Mouse (Mus musculus) granulocyte monocyte progenitor cell, adult 5-6 weeks (primary cell): ENCODE results near the gene Mdga1. TPM values are rescaled to one million over a fixed set of nuclear protein-coding genes. Genes with fewer than 3 reads are reported as not detected.

Source experiments
- ATAC-seq: replicated peaks from 2 replicates; pipeline ENCODE4 v1.8.0; 2016; ENCODE audit warnings: mild to moderate bottlenecking, moderate TSS enrichment, inconsistent platforms; ENCODE audit not compliant: poor library complexity, severe bottlenecking
- total RNA-seq, 2 experiments: library from RNA; stranded (forward) in 1 of 2; stranded (reverse) in 1 of 2; fragments of 200-712, 200-1000 nt in 1 of 2; fragments of >200 nt in 1 of 2; fragmentation: Nextera tagmentation in 1 of 2; gene quantifications; 2 replicates each; pipeline ENCODE4 v1.2.3; 2014 to 2017

The Mdga1 gene
- total RNA-seq, 2 experiments from 2014 or later: 7.8 to 14.8 TPM

GRCm38 (mm10) chr17:29984931-29985330 is 15.0 kb upstream of the Mdga1 start:
- no peak for ATAC-seq

DNA sequence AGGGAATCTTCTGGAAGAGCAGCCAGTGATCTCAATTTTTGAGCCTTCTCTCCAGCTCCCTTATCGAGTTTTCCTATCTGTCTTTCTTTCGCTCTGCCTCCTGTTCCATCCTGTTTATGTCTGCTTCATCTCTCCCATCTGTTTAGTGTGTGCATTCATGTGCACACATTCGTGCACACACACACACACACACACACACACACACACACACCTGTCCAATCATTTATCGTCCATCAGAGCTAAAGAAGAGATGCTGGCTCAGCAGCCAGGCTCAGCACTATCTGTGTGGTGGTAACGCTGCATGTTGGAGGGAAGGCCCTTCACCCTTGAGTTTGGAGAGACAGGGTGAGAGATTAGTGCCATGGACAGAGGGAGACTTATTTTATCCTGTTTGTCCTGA is 13.3 kb upstream of the Mdga1 start:
- no peak for ATAC-seq

- no peak for ATAC-seq
Measured at GRCm38 (mm10) chr17:29981568-29981967, 11.7 kb upstream of the Mdga1 start.

DNA sequence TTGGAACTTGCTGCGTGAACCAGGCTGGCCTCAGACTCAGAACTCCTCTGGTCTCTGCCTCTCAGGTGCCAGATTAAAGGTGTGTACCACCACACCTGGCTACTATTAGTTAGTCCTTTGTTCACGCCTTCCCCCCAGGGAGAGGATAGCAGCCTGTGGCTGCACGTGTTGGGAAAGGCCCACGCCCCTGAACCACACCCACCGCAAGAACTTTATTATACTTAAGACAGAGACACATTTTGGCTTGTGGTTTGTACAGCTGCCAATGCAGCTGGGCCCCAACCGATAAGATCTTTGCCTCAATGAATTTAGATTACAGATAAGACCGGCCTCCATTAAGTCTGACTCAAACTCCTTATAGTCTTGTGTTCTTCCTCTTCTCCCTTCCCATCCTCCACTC is 10.0 kb upstream of the Mdga1 start:
- ATAC-seq: peak; percentile 48

DNA sequence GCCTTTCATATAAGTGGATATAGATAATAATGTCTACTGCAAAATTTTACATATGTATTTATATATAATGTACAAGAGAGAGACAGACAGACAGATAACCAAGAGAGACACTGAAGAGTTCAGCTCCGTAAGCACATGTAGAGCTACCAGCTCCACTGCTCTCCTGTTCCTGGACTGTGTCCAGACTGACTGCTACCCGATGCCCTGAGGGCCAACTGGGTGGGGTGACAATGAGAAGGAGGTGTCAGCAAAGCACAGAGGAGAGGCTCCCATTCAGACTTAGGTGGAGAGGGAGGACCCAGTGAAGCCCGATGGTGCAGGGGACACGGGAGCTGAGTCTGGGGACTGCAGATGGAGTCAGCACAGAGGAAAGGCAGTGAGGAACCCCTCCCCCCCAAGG is 9.1 kb upstream of the Mdga1 start:
- no peak for ATAC-seq

DNA sequence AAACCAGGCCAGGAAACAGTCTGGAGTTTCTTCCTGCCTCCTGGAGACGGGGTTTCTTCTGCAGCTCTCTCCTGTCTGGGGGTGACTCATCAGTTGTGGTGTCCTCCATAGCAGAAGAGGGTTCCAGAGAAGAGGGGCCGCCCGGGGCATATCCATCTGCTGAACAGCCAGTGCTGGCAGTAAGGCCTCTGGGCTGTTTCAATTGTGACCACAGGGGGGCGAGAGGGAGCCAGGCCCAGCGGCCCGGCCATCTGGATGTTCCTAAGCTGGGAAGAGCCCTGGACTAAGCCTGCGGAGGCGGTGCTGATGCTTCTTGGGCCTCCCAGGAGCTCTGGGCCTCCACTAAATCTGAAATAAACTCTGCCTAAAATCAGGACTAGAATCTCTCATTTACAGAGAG is 5.8 kb upstream of the Mdga1 start:
- ATAC-seq: peak; percentile 82

GRCm38 (mm10) chr17:29973226-29973625 is 3.3 kb upstream of the Mdga1 start:
- ATAC-seq: no peak

DNA sequence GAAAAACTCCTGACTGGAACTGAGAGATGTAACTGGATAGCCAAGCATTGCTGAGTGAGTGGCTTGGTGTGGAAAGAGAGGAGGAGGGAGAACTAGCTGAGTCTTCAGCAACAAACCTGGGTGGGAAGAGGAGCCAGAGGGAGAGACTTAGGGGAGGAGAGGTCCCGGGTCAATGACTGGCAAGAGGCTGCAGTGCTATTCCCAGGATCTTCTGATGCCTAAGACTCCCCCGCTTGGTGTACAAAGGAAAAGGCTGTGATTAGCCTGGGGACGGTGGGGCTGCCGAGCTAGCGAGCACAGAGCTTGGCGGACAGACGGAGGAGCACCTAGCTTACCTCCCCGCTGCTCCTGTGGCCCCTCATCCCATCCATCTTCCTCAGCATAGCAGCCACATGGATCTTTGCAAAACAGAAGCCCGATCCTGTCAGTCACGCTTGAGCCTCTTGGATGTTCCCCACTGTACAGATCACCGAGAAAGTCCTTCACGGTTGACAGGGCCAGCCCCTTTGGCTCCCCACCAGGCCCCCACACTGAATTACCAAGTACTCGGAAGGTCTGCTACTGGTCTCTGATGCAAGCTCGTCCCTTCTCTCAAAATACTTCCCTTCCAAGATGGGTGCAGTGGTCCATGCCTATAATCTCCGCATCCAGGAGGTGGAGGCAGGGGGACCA is 2.0 kb upstream of the Mdga1 start:
- no peak for ATAC-seq

DNA sequence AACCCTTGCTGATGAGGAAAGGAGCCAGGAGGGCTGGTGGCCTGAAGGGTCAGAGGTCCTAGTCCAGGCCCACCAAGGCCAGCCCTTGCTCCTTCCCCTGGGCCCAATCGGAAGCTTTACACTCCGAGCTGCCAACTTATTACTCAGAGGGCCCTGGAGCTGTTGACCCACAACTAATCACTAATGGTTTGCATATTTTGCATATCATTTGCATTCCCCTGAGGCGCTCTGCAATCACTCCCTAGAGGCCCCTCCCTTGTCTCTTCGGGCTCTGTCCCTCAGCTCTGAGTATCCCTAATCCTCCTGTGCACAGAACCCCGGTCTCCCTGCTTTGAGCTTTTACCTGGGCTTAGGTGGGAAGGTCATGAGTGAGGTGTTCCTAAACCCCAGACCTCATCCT is 4.4 kb downstream of the Mdga1 start:
- no peak for ATAC-seq

- peak; percentile 9; the same call in 1 of the 2 replicates for ATAC-seq
Measured at GRCm38 (mm10) chr17:29963730-29964259, 6.1 kb downstream of the Mdga1 start.

DNA sequence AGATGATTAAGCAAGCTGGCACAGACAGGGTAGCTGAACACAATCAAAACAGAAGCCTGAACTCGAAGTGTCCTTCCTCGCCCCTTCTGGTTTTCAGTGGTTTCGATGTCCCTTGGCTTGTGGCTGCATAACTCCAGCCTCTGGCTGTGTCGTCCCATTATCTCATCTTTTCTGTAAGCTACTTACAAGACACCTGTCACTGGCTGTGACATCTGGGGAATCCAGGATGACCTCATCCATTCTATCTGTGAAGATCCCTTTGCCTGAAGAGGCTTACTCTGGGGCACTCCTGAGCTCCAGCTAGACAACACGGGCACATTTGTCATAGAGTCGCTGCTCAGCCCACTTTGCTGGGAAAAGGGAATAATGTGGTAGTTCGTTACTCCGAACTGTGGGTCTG is 14.0 kb downstream of the Mdga1 start:
- no peak for ATAC-seq

DNA sequence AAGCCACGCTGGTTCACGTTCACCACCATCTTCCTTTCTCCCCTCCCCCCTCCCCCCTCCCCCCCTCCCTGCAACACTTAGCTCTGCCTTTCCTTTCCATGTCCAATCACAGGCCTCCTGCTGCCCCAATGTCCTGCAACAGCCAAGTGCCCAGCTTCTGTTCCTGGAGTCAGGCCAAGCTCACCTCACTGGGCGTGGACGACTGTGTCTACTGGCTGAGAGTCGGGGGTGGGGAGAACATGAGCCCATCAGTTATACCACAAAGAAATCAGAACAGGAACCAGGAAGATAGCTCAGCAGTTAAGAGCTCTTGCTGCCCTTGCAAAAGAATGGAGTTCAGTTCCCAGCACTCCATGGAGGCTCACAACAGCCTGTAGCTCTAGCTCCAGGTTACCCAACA is 15.6 kb downstream of the Mdga1 start:
- no peak for ATAC-seq

- ATAC-seq: no peak
Measured at GRCm38 (mm10) chr17:29951100-29951499, 18.8 kb downstream of the Mdga1 start.

DNA sequence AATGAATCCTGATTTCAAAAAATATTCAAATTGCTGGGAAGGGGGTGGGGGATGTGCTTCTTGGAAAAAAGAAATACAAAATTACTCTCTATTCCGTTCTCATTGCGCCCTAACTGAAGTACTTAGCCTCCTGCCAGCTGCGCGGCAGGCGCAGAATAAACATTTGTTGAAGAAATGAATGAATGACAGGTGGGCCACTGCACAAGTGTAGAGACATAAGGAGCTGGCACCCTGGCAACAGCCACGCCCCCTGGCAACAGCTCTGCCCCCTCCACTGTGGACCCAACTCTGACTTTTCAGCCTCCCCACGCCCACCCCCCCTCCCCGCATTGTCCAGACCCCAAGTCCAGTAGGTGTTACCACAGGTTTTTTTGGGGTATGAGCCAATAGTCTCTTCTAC is 19.3 kb downstream of the Mdga1 start:
- ATAC-seq: no peak

- no peak for ATAC-seq
Measured at GRCm38 (mm10) chr17:29947271-29947714, 22.6 kb downstream of the Mdga1 start.

DNA sequence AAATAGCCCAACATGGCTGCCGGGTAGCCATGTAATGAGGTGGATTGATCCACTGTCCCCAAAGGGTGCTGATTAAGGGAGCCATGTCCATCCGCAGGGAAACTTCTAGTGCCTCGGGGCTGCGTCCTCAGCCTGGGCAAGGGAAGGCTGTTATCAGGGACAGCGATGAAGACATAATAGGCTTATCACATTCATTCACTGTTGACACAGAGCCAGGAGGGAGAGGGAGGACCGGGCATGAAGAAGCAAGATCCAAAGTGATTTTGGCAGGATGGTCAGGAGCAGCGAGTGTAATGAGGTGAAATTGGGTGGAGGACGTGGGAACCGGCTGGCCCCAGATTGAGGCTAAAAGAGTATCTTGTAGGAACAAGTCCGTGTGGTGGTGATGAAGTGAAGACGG is 25.5 kb downstream of the Mdga1 start:
- ATAC-seq: no peak

GRCm38 (mm10) chr17:29939011-29939410 is 30.9 kb downstream of the Mdga1 start:
- ATAC-seq: no peak

GRCm38 (mm10) chr17:29937350-29937781 is 32.5 kb downstream of the Mdga1 start:
- ATAC-seq: no peak

GRCm38 (mm10) chr17:29934133-29934851 is 35.6 kb downstream of the Mdga1 start:
- no peak for ATAC-seq

DNA sequence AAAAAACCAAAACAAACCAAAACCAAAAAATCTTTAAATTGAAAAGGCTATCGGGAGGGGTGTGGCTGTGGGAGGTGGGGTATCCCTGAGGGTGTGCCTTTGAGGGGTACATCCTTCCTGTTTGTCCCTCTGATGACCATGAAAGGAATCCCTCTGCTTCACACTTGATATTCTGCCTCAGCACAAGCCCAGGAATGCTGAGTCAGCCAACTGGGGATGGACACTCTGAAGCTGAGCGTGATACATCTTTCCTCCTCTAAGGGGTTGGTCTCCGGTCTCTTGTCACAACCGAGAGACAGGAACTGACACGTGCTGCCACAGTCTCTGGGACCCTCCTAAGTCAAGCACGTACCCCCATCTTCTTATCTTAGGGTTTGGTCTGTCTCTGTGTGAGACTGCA is 37.1 kb downstream of the Mdga1 start:
- ATAC-seq: no peak

GRCm38 (mm10) chr17:29931224-29931945 is 38.5 kb downstream of the Mdga1 start:
- no peak for ATAC-seq
